Mouse (Mus musculus) heart, postnatal 0 days (tissue): Measurements from ENCODE around the gene Atxn1.

Source experiments
- CTCF ChIP-seq: IDR thresholded peaks from 2 replicates; pipeline ENCODE4 v1.5.1; 2016; ENCODE audit warnings: antibody characterized with exemption, control low read depth, low read depth
- EP300 ChIP-seq: IDR thresholded peaks from 2 replicates; pipeline ENCODE4 v1.6.1; 2016; ENCODE audit warnings: antibody characterized with exemption, low read depth

DNA sequence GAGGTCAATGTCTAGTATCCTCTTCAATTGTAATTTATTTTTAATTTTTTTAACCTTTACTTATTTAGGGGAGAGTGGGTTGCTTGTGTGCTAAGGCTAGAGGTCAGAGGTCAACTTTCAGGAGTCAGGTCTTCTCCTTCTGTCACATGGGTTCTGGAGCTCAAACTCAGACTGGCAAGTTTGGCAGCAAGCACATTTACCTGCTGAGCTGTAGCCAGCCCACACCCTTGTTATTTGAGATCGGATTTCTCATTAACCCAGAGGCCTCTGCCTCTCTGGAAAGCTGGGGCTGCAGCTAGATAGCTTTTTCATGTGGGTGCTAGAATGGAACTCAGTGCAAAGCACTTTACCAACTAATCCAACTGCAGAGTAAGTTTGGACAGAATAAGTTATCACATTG is 148.1 kb downstream of the Atxn1 start:
- TF ChIP-seq CTCF: no peak
- no peak for TF ChIP-seq EP300
